Mouse (Mus musculus) frontal cortex, adult 2 months (tissue): Measurements from ENCODE around the gene Tns3. TPM values are rescaled to one million over a fixed set of nuclear protein-coding genes. Genes with fewer than 3 reads are reported as not detected.
A peak's percentile ranks its signal among the peaks of the same experiment; 100 is the strongest.

Experiments
- DNase-seq, 2 experiments: peaks; one replicate each; pipeline ENCODE4 v3.0.0; 2022; ENCODE audit warnings: low spot score in 1 of 2; ENCODE audit errors: extremely low spot score in 1 of 2
- polyA plus RNA-seq: library from polyadenylated mRNA; depleted of rRNA; stranded (reverse); fragments of >200 nt; gene quantifications from 2 replicates; pipeline ENCODE4 v1.2.3, GENCODE M21; 2012; rRNA removed

Tns3 gene
- polyA plus RNA-seq, result 25.7 and 27.8 TPM in 2 replicates

DNA sequence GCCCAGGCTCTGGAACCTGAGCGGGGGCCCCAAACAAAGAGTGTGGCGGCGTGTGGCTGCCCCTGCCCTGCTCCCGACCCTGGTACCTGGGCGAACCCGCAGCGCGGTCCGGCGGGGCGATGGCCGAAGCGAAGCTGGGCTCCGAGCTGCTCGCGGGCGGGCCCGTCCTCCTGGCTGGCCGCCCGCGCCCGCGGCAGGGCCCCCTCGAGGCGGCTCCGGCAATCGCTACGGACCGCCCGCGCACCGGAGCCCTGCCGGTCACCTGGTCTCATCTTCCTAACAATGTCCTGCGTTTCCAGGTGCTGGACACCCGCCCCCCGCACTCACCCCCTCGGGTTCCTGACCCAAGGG lies at the start of gene Tns3:
Tns3 (minus strand) TSS at position 143 of the 351 bp plus-strand sequence.
- DNase-seq, result no peak

DNA sequence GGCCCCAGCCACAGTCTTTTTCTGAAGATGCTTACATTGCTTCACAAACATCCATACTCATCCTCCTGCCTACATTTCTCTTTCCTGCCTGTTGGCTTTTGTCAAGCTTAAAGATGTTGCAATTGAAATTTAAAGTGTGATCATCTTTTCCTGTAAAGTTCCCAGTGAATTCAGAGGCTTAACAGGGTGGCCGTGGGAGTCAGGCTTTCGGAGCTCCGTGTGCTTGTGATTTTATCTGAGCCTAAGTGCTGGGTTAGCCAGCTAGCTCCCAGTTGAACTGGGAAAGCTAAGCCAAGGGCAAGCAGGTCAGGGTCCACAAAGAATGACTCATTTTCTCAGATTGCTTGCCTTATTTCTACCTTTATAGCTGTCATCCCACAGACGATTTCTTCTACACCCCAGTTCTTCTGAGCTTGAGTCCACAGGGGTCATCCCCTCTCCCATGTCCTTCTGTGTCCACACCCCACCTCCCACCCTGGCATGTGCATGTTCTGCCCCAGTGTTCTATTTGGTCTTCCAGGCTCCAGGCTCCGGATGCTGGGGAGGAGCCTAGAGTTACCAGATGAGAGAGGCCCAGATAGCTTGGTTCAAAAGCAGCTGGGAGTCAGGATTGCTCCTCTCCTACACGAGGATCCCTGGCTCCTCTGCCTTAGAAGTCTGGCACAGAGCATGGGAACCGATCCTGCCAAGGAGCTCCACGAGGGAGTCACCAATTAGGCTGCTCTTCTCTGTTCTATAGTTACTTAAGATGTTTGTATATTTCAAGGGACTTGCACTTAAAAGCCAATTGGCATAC lies 42.1 kb upstream of the Tns3 start:
- DNase-seq, result no peak

DNA sequence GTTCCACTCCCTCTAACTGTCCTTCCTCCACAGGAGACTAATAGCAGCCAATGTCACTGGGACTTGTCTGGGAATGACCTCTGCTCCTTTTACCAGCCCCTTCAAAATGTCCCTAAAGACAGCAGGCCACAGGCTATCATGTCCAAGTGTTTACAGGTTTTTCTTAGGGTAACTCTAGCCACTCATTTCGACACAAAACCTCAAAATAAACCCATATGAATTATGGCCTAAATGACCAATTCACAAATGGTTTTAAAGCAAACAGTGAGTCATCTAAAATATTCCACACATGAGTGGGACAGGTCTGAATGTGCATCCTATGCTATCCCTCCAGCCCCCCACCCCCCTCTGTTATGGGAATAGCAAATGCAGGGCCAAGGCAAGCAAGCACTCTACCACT lies 40.8 kb upstream of the Tns3 start:
- DNase-seq, result no peak

DNA sequence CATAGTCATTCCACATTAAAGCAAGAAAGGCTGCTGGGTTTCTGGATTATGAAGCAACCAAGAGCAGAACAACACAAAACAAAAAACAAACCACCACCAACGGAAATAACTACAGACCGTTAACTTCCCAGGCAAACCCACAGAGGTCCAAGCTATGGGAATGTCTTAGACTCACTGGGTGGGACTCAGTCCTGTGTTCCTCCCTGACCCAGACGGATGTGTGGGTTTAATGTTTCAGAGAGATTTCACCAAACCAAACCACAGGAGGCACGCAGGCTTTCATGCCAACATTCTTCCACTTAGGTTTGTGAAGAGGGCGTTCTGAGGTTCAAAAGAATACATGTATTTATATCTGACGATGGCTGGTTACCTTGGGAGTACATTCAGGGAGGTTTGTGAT lies 39.5 kb upstream of the Tns3 start:
- DNase-seq, result no peak

DNA sequence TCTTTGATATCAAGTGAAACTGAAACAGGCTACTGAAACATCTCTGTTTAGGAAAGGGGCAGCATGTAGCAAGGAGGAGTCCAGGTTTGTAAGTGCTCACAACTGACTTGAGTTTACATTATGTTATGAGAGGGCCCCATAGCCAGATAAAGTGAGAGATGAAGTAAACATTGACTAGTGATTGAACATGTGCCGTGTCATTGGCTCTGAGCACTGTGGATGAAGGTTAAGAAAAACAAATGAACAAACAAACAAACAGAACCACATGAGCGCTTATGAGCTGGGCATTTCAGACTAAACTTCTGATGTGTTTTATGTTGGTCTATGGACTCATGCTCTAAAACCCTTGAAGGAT lies 38.2 kb upstream of the Tns3 start:
- DNase-seq, result no peak

DNA sequence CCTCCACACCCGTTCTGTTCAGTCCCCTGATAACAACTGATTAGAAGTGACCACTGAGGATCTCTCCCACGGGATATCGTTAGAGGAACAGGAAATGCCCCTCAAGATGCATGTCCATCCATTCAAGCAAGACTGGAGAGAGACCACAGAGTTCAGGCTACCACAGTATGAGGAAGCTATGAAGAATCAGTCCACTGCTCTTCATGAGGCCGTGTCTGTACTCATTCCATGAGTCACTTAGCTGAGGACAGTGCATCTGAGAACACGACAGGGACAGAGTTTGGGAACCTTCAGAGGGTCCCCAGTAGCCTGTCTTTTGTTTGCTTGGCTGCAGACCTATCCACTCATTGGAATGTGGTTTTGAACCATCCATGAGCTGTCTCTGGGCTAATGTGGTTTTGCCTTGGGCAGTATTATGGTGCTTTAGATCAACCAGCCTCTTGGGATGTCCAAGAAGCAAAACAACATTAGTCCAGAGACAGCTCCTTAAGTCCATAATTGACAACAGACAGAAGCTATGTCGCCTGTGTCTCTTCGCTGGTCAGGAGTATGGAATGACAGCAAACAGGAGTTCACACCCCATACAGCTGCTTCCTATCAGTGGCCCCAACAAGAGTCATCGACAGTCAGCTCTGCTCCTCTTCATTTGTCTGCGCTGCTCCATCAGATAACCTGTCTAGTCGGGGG lies 37.7 kb upstream of the Tns3 start:
- no peak for DNase-seq

DNA sequence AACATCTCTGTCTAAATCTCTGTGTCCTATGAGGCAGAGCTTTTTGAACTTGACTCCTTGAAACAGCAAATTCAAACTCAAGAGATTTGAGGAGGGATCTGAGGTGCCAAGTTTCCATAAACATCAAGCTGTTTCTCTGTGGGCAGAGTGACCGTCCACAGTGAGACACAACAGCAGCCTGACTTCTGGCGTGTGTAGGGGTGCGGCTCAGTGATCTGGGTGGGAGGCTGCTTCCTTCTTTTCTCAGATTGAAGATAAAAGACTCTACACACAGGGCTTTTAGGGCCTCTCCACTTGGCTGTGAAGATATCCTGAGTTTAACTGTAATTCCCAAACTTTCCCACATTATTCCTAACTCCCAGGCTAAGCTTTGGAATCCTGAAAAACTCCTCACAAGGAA lies 37.1 kb upstream of the Tns3 start:
- DNase-seq, result no peak

DNA sequence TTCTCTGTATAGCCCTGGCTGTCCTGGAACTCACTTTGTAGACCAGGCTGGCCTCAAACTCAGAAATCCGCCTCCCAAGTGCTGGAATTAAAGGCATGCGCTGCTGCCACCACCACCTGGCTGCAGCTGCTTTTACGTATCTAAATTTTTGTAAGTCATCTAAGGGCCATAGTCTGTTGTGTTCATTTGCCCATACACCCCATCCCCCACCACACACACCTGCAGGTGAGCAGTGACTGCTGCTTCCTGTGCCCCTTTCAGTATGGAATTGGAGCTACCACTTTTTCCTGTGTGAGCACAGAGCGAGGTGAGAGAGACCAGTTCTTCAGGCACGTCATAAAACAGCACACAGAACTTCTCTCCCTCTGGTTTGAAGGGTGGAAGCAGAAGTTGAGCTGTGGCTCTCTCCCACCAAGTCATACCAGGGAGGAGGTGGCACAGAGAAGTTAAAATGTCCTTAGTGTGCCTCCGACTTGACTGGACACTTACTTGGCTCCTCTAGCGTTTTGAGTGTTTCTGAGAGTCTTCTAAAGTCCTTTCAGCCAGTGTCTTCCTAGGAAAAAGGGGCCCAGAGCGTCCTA lies 36.4 kb upstream of the Tns3 start:
- DNase-seq, result no peak

DNA sequence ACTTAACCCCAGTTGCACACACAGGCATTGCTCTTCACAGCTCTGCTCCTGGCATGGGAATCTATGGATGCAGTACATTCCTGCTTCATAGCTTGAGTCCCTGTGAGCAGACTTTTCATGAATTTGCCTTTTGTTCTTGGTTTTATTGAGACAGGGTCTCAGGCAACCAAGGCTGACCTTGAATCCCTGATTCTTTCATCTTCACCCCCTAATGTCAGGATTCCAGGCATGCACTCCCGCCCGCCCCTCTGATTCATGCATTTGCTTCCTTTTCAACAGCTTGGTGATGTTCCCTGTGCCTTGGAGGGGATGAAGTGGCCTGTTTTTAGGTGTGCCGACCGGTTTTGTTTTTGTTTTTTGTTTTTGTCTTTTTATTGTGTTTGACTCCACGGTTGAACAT lies 35.4 kb upstream of the Tns3 start:
- DNase-seq, result no peak

DNA sequence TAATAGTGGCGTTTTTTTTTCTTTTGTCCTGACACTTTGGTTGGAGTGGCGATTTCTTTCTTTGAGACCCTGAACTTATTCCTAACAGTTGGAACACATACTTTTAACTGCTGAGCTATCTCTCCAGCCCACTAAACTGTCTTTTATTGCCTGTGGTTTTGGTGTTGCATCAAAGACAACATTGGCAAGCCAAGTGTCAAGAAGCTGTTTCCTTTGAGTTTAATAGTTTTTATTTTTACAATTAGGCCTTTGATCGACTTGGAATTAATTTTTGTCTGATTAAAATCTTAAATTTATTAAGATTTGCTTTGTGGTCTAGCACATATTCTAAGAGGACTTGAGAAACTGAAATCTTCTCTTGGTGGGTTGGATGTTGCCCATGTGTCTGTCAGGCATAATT lies 33.3 kb upstream of the Tns3 start:
- DNase-seq, result no peak

DNA sequence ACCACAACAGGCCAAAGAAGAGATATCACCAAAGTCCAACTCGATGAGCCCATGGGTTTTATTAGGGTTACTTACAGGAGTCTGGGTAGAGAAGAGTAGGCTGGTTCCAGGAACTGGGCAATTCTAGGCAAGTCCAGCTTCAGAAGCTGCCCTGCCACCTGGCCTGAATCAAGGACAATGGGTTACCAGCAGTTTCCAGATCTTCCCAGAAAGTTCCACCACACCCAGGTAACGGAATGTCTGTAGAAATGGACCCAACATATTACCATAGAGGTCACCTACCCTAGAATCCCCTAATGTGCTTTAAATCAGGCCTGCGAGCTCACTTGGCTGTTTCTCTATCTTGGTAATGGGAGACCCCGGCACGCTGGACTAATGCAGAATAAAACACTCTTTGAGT lies 29.8 kb upstream of the Tns3 start:
- no peak for DNase-seq

DNA sequence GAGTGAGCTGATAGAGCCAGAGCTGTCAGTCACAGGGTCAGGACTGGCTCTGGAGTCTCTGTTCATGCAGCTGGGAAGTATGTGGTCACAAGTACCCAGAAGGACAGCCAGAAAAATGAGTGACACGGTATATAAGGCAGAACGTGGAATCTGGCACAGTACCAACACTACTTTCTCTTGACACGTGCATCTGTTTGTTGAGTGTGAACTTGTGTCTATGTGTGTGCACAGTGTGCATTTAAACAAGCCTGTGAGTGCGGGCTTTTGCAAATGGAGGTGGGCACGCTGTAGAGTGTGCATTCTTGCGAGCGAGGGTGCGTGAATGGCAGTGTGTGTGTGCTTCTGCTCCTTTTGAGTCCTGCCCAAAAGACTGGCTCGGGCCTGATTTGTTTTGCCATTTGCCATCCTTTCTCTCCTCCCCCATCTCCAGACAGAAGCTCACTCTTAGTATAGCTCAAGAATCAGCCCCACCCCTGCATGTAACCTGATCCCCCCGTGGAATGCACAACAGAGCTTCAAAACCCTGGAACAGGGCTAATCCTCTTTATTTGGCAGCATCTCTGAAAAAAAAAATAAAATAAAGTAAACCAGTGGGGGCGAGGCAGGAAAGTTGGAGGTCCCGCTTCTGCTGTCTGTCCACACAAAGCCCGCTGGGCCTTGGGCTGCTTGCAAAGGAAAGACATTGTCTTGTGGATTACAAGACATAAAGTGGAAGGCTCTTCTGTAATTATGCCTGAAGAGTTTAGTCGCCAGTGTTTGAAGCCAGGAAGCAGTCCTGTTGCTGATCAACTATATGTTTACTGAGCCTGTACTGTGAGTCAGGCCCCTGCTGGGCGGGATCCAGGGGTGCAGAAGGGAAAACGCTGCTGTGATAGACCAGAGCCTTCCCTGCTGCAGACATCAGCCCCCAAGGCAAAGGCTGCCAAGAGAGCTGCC lies 28.5 kb upstream of the Tns3 start:
- DNase-seq, result no peak

DNA sequence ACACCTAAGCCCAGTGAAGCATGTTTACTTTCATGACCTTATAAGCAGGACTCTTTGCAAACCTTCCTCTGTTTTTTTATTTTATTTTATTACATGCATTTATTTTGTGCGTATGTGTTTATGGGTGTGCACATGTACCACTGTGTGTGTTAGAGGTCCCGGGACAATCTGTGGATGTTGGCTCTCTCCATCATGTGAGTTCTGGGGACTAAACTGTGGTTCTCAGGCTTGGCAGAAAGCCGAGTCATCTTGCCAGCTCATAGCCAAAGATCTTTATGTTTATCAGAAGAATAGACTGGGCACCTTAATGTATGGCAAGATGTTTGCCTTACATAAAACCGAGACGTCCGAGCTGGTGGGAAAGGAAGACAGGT lies 27.8 kb upstream of the Tns3 start:
- DNase-seq, result no peak

DNA sequence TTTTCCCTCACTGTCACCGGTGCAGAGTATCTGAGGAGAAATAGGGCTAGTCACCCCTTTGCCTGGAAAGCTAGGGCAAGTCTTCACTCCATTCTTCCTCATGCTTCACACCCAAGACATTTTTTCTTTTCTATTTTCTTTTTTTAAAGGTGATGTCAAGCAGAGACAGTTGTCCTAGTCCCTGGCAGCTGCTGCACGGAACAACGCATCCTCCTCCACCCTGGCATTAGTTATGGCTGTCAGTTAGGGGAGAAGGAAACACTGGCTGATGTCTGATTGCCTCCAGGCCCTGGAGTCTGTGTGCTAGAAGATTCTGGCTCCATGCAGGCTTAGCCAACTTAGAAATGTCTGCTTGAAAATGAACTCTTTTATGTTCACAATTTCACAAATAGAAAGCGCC lies 27.3 kb upstream of the Tns3 start:
- DNase-seq, result no peak

DNA sequence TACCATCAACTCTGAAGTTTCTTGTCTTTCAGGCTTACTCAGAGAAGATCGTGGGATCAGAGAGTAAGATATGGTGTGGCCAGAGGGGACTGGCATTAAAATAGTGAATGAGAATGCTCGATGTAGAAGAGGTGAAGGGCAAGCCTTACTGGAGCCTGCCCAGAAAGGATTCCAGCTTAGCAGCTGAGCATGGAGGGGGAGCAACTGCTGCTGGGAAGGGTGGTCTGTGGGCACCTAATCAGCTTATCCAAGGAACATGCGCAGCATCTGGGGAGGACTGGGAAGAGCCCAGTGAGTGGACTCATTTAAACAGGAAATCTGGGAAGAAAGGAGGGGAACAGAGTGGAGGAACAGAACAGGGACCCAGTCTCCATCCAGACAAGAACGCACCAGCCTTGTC lies 26.3 kb upstream of the Tns3 start:
- DNase-seq, result no peak

DNA sequence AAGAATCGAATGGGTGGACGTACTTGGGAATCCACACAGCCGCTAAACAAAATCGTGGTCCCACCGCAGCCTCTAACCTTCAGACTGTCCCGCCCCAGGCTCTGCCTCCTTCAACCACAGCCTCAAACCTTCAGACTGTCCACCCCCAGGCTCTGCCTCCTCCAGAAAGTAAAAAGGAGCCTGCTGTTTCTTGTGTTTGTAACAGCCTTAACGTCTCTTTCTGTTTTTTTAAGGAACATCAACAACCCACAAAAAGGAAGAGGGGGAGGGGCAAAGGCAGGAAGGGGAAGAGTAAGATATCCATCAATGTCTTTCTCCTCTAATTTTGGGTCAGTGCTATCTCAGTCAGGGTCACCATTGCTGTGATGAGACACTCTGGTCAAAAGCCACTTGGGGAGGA lies 25.2 kb upstream of the Tns3 start:
- peak in 1 of 2 experiments; percentile 12 for DNase-seq

DNA sequence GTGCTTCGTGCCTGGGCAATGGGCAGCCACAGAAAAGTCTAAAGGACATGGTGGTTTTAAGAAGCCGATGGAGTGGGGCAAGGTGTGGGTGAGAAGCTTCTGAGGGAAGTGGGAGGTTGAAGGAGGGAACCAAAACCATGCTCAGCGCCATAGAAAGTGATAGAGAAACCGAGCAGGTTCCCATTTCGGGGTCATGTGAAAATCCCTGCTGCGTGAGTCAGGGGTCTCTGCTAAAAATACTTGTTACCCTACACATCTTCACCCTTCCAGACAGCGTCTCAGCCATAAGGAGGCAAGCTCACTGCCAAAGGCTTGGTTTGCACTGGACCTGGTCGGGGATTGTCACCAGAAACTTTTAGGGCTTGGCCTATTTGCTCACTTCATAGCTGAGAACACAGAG lies 24.6 kb upstream of the Tns3 start:
- DNase-seq, result no peak

DNA sequence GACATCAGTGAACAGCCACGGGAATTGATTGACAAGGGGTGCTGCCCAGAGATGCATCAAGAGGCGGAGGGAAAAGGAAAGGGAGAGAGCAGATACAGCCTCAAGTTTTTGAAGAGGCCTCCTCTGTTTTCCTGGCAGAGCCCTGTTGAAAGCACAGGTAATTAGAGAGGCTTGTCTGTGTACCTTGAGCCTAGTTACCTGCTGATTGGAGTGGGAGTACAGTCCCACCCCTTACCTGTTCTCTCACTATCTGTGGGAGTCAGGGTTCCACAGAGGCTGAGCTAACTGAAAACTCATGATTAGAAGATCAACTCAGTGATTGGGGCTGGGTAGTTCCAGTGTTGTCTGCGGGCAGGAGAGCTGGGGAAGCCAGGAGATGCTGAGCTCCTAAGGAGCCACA lies 22.2 kb upstream of the Tns3 start:
- DNase-seq, result no peak

DNA sequence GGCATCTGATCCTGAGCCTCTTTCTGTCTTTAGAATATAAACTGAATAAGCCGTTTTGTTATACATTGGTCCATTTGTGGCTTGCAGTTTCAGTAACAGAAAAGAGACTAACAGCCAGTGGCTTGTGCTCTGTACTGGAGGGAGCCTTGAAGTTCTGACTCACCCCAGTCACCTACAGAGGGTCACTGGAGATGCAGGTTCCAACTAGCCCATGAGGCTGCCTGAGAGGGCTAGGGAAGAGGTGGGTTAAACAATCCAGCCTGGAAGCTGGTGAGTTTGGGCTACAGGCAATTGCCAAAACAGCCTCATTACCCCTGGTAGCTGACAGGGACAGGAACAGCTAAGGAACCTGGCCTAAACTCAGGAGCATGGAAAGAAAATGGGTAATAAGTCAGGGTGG lies 21.7 kb upstream of the Tns3 start:
- no peak for DNase-seq

DNA sequence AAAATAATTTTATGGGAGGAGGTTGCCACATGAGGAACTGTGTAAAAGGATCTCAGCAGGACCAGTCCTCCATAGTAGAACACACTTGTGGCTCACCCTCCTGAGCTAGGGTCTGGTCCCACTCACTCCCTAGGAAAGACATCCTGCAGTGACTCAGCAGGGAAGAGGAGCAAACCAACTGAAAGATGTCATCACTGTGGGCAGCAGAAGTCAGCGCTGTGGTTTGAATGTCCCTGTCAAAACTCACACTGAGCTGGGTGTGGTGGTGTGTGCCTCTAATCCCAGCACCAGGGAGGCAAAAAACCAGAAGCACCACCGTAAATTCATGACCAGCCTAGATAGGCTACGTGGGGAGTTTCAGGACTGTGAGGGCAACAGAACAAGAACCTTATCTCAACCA lies 20.9 kb upstream of the Tns3 start:
- no peak for DNase-seq

DNA sequence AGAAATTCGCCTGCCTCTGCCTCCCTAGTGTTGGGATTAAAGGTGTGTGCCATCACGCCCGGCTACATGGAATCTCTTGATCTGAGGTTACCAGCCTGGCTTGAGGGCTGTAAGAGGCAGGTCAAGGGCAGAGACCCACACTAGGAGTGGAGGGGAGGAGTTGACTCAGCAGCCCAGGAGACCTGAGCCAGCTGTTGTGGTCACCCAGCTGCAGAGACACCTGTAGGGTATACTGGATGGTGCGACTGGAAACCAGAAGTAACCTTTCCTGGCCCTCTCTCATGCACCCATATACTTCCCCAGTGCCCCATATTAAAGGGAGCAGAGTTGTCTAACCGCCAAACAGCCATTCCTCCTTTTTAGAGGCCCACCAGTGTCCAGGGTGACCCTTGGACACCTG lies 19.9 kb upstream of the Tns3 start:
- DNase-seq, result no peak
